Comparison of ENCODE assay signal across 8 mouse cellular contexts in genomic region chr13:21233732-21234705, GRCm38 (mm10). TPM values are rescaled to one million over a fixed set of nuclear protein-coding genes. Genes with fewer than 3 reads are reported as not detected.
A peak's percentile ranks its signal among the peaks of the same experiment; 100 is the strongest.
DNase-seq lines count a peak whose midpoint lies in the region; ATAC-seq lines count a peak whose summit lies in the region.

No protein-coding gene starts in this region.

- no peaks in the 10 kb centered on the region for H3K36me3 ChIP-seq in heart, embryonic 14.5 days (ENCODE audit: control insufficient read depth, insufficient read depth, low read length)
- H3K36me3 ChIP-seq in liver, embryonic 12.5 days = no peaks in the 10 kb centered on the region
- H3K36me3 ChIP-seq in splenic B cell, adult 2 months (ENCODE audit: control insufficient read depth, insufficient read depth, low read length, poor library complexity, severe bottlenecking) = no peaks in the 10 kb centered on the region

- H3K4me2 ChIP-seq in heart, embryonic 14.5 days (ENCODE audit: low read length) = peak overlapping the region; percentile 89
- H3K4me2 ChIP-seq in liver, embryonic 12.5 days = peak overlapping the region; percentile 77

- peak; percentile 78 for DNase-seq in c-Kit-negative CD71-positive TER-119-positive erythroid progenitor cells, embryonic 14.5 days (ENCODE audit: low read depth, low spot score)
- DNase-seq in fibroblast of lung, adult 2 months (ENCODE audit: low read depth) = peak; percentile 74
- DNase-seq in kidney, postnatal 10 days = peak; percentile 84
- DNase-seq in naive thymus-derived CD4-positive, alpha-beta T cell, adult 2 months (ENCODE audit: low read depth) = peak; percentile 66
- peak; percentile 53 for DNase-seq in splenic B cell, adult 2 months (ENCODE audit: low read depth, low spot score)

- peak overlapping the region; percentile 68 for H3K9ac ChIP-seq in heart, embryonic 14.5 days (ENCODE audit: low read length)
- peak overlapping the region; percentile 69 for H3K9ac ChIP-seq in liver, embryonic 12.5 days

- WGBS in heart, embryonic 14.5 days = under 1% methylated on average over 43 of the region's 43 CpGs
- WGBS in liver, embryonic 12.5 days (ENCODE audit: insufficient replicate concordance) = under 1% methylated on average over 43 of the region's 43 CpGs

- H3K9me3 ChIP-seq in heart, embryonic 14.5 days (ENCODE audit: control insufficient read depth, low read length) = no peaks in the 10 kb centered on the region
- H3K9me3 ChIP-seq in liver, embryonic 12.5 days (replicated peaks) = peaks cover 3% of the 10 kb centered on the region; the same call in 1 of the 2 replicates

- peak; percentile 80 for ATAC-seq in CD4-positive, CD25-positive, alpha-beta regulatory T cell, adult 4 months
- ATAC-seq in heart, embryonic 14.5 days (ENCODE audit: insufficient number of reproducible peaks, insufficient read depth, low FRiP score, low read depth) = peak; percentile 86
- peak; percentile 95 for ATAC-seq in liver, embryonic 12.5 days

- H3K27me3 ChIP-seq in heart, embryonic 14.5 days (ENCODE audit: control insufficient read depth, insufficient read depth, low read length) = no peaks in the 10 kb centered on the region
- H3K27me3 ChIP-seq in liver, embryonic 12.5 days (replicated peaks) = no peaks in the 10 kb centered on the region; the same call in 1 of the 2 replicates
- H3K27me3 ChIP-seq in splenic B cell, adult 2 months (ENCODE audit: control insufficient read depth, insufficient read depth, low read length, poor library complexity, severe bottlenecking) = no peaks in the 10 kb centered on the region; the same call in none of the 2 replicates

- H3K27ac ChIP-seq in heart, embryonic 14.5 days (replicated peaks in 1 of 2; ENCODE audit: control insufficient read depth in 1 of 2, insufficient read depth in 1 of 2, low read depth in 2 of 2, low read length in 2 of 2) = no peak overlapping the region
- H3K27ac ChIP-seq in liver, embryonic 12.5 days = peak overlapping the region; percentile 34; the same call in 1 of the 2 replicates

- H3K4me1 ChIP-seq in heart, embryonic 14.5 days (ENCODE audit: control insufficient read depth in 2 of 2, insufficient read depth in 2 of 2, low read length in 2 of 2) = no peaks in the 10 kb centered on the region
- H3K4me1 ChIP-seq in liver, embryonic 12.5 days = peaks cover 8% of the 10 kb centered on the region

- H3K4me3 ChIP-seq in heart, embryonic 14.5 days (ENCODE audit: control insufficient read depth in 1 of 2, insufficient read depth in 1 of 2, low read depth in 1 of 2, low read length in 2 of 2) = peak overlapping the region; percentile 54 to 65
- peak overlapping the region; percentile 64 for H3K4me3 ChIP-seq in liver, embryonic 12.5 days

RNA-seq across cellular contexts. Expression of gene Trim27, which starts 54.8 kb away (rescaled TPM):
- 10 to 100 TPM; 10.5 to 13.5 TPM for polyA plus RNA-seq in CD4-positive, CD25-positive, alpha-beta regulatory T cell, adult 4 months (2017; shearing (Covaris generic))
- polyA plus RNA-seq in heart, embryonic 14.5 days (2014; fragmentation: Nextera tagmentation; extraction: Ambion mirVana) = 71.9 and 80.1 TPM in 2 replicates
- polyA plus RNA-seq in liver, embryonic 12.5 days (2016; fragmentation: Nextera tagmentation; extraction: Ambion mirVana) = 129 and 132 TPM in 2 replicates

RNA-seq across cellular contexts. Expression of gene Gpx5, which starts 58.5 kb away (rescaled TPM):
- not detected for polyA plus RNA-seq in CD4-positive, CD25-positive, alpha-beta regulatory T cell, adult 4 months (2017; shearing (Covaris generic))
- not detected in 2 replicates for polyA plus RNA-seq in heart, embryonic 14.5 days (2014; fragmentation: Nextera tagmentation; extraction: Ambion mirVana)
- polyA plus RNA-seq in liver, embryonic 12.5 days (2016; fragmentation: Nextera tagmentation; extraction: Ambion mirVana) = not detected in 2 replicates
